Mouse (Mus musculus) CH12.LX (cell line): ENCODE data around the gene Mfap3.

Source experiments
- CTCF ChIP-seq, 2 experiments: IDR thresholded peaks in 1 of 2; conservative IDR thresholded peaks in 1 of 2; 2 replicates each; pipeline ENCODE4 v1.5.1; 2011 to 2012; ENCODE audit warnings: low read depth in 2 of 2, low read length in 2 of 2, improper control_type of control experiment in 1 of 2, inconsistent platforms in 1 of 2, mild to moderate bottlenecking in 1 of 2, moderate library complexity in 1 of 2
- EP300 ChIP-seq: IDR thresholded peaks from 2 replicates; pipeline ENCODE4 v1.6.1; 2011; ENCODE audit warnings: low read length, improper control_type of control experiment
- JUN ChIP-seq: IDR thresholded peaks from 2 replicates; pipeline ENCODE4 v1.6.1; 2011; ENCODE audit warnings: low read depth, mild to moderate bottlenecking, low read length, improper control_type of control experiment, moderate library complexity; ENCODE audit not compliant: insufficient read depth
- MAFK ChIP-seq: IDR thresholded peaks from 2 replicates; pipeline ENCODE4 v1.6.1; 2011; ENCODE audit warnings: low read length, improper control_type of control experiment; ENCODE audit not compliant: insufficient replicate concordance
- MAX ChIP-seq: IDR thresholded peaks from 2 replicates; pipeline ENCODE4 v1.6.1; 2011; ENCODE audit warnings: low read length, improper control_type of control experiment
- POLR2A ChIP-seq: IDR thresholded peaks from 2 replicates; pipeline ENCODE4 v1.6.1; 2011; ENCODE audit warnings: low read depth, mild to moderate bottlenecking, improper control_type of control experiment, low read length
- POLR2AphosphoS2 ChIP-seq: IDR thresholded peaks from 2 replicates; pipeline ENCODE4 v1.6.1; 2011; ENCODE audit warnings: low read depth, low read length, improper control_type of control experiment
- UBTF ChIP-seq: IDR thresholded peaks from 2 replicates; pipeline ENCODE4 v1.6.1; 2012; ENCODE audit warnings: low read depth, mild to moderate bottlenecking, inconsistent platforms, low read length, improper control_type of control experiment, moderate library complexity
- ZC3H11A ChIP-seq: IDR thresholded peaks from 2 replicates; pipeline ENCODE4 v1.6.1; 2012; ENCODE audit warnings: low read depth, mild to moderate bottlenecking, inconsistent platforms, low read length, improper control_type of control experiment

GRCm38 (mm10) chr11:57497701-57498100 is 20.8 kb upstream of the Mfap3 start:
- TF ChIP-seq POLR2AphosphoS2 (no peak), CTCF (conservative IDR thresholded peaks at IDR 0.05 in 1 of 2, IDR thresholded peaks at IDR 0.05 in 1 of 2; ENCODE audit: low read depth in 2 of 2, low read length in 2 of 2) (no peak), ZC3H11A (no peak), MAFK (no peak), POLR2A (no peak), MAX (no peak), JUN (no peak), UBTF (no peak), EP300 (no peak)
